Mouse (Mus musculus) ovary, postnatal 14 days (tissue): ENCODE results near the gene Gdf15.

Experiments used
- DNase-seq: peaks from one replicate; pipeline ENCODE4 v3.0.0; 2022; ENCODE audit warnings: low spot score

The Gdf15 gene

DNA sequence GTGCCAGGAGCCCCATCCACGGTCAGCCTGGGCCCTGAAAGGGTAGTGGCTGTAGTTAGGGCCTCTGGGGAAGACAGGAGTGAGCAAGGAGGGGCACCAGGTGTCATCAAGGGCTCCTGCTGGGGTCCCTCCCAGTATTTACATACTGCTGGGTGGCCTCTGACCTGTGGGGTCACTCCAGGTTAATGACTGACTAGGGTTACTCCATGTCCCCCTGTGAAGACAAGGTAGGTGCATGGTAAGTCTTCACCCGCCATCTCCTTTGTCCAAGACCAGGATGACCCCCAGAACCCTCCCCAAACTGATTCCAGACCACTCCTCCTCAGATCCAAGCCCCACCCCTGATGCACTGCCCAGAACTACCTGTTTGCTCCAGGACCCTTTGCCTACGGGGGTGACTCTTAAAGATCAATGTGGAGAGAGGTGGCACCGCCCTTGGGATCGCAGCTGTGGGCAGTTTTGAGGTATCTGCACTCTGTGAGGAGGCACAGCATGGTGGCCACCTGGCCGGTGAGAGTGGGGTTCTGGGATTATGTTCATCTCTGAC lies at the start of gene Gdf15:
Gene Gdf15 (minus strand): TSS at position 111 of the 547 bp plus-strand sequence.
- no peak for DNase-seq

DNA sequence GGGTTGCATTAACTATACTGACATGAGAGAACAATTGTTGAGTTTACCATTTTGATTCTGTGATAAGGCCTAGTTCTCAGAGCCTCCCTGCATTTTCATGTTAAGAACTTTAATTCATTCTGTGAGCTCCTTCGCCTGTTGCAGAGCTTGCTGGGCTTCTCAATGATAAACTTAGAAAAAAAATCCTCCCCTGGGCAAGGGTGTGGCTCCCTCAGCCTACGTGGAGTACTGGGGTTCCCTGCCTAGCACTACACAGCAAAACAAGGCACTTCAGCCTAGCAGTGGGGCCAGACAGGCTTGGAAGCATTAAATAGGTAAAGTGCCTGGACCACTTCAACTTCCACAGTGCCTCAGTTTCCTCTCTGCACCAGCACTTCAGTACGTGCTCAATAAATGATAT lies 49.2 kb upstream of the Gdf15 start:
- no peak for DNase-seq

DNA sequence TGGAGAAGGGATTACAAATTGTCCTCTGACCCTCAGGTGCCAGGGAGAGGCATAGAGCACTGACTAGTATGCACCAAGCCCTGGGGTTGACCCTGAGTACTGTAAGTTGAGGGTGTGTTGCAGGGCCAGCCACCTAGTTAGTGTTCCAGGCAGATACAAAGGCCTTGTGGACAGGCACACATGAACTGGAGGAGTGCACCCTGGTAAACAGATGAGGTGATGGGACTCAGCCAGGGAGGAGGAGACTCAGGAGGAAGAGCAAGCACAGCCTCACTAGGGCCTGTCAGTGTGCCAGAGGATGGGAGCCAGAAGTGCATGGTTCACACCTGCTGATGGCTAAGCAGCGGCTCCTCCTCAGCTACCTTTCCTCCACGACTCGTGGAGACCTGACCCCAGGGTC lies 47.8 kb upstream of the Gdf15 start:
- DNase-seq: no peak

DNA sequence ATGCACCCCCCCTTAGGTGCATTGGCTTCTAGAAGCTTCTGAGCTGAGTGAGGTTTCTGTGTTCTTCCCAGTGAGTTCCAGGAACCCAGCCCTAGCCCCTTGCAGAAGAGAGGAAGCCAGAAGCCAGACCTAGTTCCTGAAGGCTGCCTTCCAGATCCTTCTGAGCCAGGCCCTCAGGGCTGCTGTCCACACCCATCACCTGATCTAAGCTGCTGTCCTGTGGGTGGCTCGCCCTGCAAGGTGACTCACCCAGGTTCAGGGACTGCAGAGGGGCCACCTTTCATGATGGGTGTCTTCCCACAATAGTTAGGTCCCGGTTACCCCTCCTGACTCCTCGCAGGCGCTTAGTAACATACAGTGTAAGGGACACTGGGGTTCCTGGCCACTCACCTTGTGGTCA lies 47.1 kb upstream of the Gdf15 start:
- no peak for DNase-seq

DNA sequence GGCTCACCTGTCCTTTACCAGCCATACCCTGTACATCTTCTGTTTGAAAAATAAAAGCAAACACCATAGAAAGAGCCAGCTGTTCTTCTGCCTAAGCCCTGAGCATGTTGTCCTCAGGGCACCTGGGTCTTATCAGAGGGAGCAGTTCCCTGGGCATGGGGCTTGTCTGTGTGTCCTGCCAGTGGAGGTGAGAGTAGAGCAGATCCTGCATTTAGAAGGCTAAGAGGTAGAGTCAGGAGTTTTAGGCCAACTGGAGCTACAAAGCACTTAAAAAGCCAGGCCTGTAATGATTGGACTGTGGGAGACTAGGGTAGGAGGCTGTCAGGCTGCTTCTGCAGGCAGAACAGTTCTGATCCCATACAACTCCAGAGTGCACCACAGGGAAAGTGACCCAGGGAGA lies 46.4 kb upstream of the Gdf15 start:
- DNase-seq: no peak

DNA sequence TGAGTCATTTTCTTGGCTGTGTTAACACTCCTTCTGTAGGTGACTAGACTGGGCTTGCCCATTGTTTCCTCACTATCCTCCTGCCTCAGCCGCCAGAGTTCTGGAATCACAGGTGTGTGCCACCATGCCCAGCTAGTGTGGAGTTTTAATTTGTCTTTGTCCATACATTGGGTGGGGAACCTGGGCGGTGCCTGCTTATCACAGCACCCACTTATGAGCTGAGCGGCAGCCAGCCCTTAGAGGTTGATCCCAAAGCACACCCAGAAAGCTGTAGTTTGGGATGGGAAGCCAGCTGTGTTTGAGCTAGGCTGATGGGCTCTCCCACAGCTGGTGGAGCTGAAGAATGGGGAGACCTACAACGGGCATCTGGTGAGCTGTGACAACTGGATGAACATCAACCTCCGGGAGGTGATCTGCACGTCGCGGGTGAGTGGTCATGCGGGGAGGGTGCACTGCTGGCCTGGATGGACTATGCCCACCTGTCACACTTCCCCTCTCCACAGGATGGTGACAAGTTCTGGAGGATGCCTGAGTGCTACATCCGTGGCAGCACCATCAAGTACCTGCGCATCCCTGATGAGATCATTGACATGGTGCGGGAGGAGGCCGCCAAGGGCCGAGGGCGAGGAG lies 45.3 kb upstream of the Gdf15 start:
- DNase-seq: no peak

DNA sequence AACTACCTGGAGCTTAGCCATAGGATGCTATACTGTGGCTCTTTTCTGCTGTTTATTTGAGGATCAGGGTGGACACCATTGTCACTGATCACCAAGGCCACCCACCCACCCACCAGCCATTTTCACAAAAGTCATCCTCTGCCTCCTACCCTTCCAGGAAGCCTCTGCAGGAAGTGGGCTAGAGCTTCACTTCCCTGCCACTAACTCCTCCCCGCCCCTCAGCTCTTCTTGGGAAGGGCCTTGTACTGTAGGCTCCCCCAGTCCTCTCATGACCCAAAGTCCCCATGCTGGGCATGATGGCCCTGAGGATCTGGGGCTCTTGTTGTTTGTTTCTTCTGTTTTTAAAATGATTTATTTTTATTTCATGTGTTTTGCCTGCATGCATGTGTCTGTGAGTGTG lies 43.1 kb upstream of the Gdf15 start:
- no peak for DNase-seq

DNA sequence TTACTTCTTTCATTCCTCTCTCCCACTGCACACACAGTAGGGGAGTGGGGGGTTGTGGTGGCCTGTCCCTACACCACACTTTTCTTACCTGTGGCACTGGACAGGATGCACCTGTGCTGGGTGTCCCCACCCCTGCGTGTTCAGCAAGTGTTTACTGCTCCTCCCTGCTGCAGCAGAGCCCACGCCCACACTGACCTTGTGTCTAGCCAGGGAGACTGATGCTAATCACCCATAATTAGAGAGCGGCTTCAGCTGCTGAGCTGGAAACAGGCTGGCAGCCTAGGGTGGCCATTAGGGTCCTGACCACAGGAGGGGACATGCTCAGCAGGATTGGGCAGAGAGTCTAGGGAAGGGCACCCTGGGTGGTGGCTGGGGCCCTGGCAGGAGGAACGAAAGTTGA lies 42.5 kb upstream of the Gdf15 start:
- no peak for DNase-seq

DNA sequence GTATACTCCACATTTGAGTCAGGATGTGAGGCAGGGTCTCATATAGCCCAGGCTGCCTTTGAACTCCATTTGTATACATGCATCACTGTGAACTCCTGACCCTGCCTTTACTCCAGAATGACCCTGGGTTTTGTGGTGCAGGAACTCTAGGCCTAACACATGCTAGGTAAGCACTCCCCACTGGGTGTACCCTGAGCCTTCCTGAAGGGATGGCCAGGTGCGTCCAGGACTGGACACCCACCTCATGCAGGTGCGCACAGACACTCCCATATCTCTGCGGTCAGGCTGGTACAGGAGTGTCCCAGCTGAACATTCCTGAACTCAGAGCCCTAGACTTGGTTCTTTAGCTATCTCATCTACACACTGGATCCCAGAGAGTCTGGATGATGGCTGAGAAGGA lies 41.9 kb upstream of the Gdf15 start:
- DNase-seq: no peak

DNA sequence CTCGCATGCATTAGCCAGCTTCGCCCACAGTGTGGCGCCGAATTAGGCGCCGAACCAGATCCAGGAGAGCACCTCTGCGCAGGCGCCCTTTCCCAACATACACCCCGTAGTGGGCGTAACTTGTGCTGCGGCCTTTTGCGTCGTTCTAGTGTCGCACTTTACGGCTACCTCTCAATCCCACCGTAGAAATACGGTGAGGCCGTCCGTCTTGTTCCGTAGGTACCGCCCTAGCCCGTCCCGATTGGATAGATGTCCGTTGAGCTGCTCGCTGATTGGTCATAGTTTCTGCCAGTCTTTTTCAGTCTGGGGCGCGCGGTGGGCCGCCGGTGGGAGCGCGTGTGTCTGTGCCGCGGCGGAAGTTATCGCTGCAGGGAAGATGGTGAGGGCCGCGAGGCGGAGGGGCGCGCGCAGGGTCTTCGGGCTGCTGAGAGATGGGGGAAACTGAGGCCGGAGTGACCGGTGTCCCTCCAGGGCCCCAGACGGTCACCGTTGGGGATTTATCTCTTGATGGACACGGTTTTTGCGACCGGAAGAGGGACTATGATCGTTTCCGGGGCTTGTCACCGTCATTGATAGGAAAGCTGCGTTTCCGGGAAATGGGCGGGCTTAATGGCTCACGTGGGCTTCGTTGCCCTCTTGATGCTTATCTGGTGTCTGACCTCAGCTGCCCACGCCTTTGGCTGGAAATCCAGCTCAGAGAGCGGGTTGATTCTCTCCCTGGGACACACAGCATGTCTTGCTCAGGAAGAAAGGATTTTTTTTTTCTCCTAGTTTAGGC lies 41.0 kb upstream of the Gdf15 start, which contains the start of gene Lsm4:
Gene Lsm4 (plus strand): TSS at position 170 of the 778 bp plus-strand sequence.
- DNase-seq: peak; percentile 98

DNA sequence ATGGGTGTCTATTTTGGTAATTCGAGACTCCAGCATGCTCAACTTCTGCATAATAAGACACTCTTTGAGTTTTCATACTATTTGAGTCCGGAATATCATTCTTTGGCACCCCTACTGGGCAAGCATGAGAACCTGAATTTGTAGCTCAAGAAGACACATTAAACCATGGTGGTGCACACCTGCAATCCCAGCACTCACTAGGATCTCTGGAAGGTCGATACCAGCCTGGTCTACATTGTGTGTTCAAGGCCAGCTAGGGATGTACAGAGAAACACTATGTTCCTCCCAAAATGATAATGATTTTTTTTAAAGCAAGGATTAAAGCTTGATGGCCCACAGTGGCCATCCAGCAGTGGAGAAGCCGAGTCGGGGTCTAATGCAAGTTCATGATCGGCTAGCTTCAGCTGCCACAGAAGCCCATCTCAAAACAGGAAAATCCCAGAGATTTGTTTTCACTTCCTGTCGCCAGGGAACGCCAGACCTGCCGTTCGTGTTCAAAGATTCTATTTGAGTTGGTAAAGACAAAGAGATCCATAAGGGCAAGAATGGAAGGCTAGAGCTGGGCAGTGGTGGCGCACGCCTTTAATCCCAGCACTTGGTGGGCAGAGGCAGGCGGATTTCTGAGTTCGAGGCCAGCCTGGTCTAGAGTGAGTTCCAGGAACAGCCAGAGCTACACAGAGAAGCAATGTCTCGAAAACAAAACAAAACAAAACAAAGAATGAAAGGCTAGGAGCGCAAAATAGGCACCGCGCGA lies 40.2 kb upstream of the Gdf15 start:
- DNase-seq: no peak

DNA sequence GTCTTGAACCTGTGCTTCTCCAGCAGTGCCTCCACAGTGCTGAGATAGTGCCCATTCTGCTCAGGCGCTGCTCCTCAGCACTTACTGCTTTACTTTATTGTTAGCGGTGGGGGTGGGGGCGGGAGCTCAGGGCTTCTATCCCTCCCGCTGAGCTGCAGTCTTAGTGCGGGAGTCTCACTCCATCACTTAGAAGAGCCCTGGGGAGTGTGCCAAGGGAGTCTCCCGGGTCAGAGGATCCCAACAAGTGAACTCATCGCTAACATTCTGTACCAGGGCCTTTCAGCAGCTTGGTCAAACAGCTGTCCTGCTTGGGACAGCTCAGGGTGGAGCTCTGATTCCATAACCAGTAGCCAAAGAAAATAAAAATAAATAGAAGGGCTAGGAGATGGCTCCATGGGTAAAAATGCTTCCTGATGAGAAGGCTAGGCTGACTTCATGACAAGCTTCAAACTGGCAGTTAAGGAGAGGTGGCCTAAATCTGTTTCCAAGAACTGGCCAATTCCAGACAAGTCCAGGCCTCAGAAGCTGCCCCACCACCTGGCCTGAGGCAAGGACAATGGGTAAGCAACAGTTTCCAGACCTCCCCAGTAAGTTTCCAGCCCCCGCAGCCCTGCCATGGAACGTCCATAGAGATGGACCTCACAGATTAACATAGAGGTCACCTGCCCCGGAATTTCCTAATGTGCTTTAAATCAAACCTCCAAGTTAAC lies 39.5 kb upstream of the Gdf15 start:
- no peak for DNase-seq

DNA sequence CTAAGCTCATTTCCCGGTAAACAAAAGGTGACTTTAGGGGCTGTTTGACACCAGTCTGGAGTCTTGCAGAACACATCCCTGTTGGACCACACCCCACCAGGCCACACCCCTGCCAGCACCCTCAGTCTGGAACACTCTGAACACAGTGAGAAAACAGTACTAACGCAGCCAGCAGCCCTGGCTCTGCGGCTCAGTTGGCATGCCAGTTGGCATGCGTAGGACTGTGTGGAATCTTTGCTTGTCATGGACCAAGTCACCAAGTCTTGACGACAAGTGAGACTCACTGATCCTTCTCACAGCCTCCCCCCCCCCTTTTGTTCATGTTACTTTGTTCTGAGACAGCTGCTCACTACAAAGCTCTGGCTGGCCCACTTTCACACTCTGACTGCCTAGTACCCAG lies 34.8 kb upstream of the Gdf15 start:
- no peak for DNase-seq

DNA sequence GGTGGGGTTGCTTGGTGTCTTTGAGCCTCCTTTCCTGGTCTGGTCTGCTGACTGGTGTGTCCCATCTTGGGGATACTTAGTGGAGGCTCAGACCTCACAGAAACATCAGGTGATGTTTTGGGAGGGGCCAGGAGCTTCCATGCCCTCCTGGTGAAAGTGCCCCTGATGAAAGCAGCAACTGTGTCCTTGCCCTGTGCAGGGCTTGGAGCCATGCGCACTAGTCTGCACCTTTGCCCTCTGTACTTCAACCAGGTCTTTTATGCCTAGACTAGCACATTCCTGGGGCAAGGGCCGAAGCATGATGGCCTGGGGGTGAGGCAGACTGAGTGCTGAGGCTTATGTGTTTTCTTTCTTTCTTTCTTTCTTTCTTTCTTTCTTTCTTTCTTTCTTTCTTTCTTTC lies 33.3 kb upstream of the Gdf15 start:
- DNase-seq: no peak

DNA sequence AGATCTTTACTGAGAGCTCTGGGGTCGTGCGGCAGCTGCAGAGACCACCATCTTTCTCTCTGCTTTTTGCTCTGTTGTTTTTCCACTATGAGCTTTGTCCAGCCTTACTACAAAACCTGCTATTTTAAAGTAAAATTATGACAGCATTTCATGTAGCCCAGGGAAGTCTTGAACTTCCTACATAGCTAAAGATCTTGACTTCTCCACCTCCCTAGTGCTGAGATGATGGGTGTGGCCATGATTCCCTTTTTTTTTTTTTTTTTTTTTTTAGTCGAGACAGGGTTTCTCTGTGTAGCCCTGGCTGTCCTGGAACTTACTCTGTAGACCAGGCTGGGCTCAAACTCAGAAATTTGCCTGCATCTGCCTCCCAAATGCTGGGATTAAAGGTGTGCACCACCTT lies 32.4 kb upstream of the Gdf15 start:
- no peak for DNase-seq

DNA sequence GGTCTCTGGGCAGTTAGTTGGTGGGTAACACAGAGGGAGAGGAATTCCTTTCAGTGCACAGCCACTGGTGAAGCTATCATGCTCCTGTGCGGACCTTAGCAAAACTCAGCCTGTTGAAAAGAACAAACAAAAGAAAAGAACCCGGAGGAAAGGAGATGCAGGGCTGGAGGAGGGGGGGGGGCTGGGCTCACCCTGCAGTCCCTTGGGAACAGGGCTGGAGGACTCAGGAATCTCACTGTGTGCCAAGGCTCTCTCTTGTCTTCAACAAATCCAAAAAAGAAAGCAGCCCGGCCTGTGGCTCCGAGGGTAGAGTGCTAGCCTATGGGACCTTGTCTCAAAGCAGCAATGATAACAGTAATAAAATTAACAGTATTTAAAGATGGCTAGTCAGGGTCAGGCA lies 31.4 kb upstream of the Gdf15 start:
- no peak for DNase-seq

DNA sequence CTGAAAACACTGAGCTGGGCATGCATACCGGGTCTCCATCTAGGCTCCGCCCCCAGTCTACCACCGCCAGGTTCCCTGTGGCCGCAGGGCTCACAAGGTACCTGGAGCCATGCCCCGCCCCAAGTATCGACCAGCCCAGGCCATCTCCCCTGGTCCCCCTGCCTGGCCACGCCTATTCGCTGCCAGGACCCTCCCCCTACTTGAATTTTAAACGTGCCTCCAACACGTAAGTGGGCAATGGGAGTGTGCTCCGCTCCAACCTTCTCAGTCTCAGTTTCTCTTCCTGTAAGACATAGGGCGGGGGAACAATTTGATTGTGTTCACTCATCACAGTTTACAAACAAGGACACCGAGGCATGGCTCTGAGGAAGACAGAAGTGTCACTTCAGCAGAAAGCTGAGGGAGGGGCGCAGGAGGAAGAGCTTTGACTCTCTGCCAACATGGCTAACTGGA lies 28.0 kb upstream of the Gdf15 start, which contains the start of gene Pgpep1:
Gene Pgpep1 (minus strand): TSS at position 116 of the 453 bp plus-strand sequence.
- no peak for DNase-seq

DNA sequence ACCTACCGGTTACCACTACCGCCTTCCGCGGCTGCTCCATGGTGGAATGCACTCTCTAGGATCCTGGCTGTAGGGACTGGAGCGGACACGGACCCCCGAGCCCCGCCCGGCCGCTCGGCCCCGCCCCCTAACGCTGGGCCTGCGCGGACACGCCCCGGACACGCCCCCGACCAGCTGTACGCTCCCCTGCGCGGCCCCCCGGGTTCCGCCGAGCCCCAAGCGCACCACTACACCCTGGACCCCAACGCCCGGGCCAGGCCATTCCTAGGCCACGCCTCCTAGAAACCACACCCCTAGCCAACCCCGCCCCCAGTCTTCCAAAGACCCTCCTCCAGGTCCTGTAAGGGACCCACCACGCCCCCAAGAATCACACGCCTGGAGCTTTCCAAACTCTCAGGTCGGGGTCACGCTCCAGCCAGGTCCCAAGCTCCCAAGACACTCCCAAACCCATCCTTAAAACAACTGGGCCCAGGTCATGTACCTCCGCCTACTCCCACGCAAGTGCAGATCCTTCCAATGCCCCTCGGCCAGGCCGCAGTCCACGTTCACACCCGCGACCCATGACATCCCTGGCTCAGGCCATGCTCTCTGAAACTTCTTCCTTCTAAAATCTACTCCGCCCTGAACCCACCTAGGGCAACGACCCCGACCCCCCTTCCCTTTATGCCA lies 27.5 kb upstream of the Gdf15 start:
- peak; percentile 93 for DNase-seq

DNA sequence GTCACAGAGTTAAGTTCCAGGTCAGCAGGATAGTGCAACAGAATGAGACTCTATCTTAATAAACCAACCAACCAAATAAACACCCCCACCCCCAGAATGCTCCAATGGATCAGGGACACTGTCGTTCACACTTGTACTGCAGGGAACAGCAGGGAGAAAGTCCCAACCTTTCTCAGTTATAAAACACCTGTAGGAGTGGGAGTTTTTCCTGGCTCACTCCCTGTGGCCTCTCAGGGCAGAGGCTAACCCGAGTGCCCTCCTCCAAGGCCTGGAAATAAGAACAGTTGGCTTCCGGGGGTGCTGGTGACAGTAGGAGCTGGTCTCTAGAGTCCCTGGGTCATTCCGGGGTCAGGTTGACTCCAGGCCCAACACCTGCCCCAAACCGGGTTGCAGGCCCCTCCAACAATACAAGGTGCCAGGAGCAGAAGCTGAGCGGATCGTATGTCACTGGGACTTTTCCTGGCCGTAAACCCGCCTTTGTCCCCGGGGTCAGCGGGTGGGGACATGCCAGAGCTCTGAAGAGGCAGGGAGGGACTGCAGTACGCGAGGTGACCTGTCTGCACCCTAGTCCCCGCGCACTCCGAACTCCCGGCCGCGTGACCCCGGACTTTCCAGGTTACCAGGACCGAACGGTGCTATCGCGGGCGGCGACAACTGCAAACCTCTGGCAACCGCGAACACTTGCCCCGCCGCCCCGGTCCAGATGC lies 26.8 kb upstream of the Gdf15 start:
- DNase-seq: no peak

DNA sequence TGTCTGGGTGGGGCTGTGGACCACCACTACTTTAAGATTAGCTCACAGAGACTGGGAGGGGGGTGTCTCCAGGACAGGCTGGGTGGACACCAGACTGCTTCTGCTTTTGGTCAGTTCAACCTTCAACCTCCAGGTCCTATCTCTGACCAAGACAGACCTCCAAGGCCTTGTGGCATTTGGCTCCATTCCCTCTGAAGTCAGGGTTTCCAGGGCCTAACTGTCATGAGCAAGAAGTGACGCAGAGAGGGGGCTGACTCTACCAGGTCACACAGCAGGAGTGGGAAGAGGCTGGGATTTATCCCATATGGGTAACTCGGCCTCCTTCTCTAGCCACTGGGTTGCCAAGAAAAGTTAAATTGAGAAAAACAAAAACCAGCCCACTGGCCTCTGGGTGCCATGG lies 25.5 kb upstream of the Gdf15 start:
- no peak for DNase-seq

DNA sequence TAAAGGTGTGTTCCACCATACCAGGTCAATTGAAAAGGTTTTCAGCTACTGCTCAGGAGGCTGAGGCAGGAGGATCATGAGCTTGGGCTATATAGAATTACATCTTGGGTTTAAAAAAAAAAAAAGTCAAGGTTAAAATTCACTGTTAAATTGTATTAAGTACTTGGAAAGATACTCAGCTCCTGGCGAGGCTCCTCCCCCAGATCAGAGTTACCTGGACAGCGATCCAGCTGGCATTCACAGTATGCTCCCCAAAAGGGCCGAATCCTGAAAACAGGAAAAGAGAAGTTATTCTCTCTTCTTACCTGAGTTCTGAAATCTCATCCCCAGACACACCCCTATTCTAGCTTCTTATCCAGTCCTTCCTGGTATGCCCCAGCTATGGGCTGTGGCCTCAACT lies 25.0 kb upstream of the Gdf15 start:
- DNase-seq: no peak
